Mouse (Mus musculus): ENCODE measurements at regions not wholly inside any gene's neighbourhood (a gene's known extent, or its start where the extent isn't known, plus 50 kb on each side); places are given as distances from the start of the nearest gene placed in this dataset.

DNA sequence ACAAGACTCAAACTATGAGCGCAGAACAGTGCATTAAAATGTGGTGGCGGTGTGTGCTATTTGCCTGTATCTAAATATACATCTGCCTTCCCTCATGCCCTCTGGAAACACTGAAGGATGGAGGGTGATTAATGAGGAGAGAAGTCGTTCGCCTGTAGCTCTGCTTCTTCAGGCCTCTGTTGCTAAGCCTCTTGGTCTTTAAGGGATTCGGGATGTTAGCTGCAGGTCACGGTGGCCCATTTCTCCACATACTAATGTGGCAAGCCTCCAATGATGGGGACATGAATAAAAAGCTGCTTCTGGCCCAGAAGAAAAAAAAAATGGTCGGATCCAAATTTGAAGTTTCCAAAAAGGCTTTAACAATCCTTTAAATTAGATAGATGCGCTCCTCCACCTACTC, 137.0 kb upstream of the Btg1 start:
- no peak for TF ChIP-seq CTCF (IDR thresholded peaks at IDR 0.05)
- TF ChIP-seq POLR2A (IDR thresholded peaks at IDR 0.05; ENCODE audit: insufficient read depth, low read depth, low read length): no peak
- no peak for TF ChIP-seq EP300 (IDR thresholded peaks at IDR 0.05; ENCODE audit: insufficient read depth, low read depth, low read length)

All from heart, adult 2 months (tissue).